Mouse (Mus musculus): Measurements from ENCODE around the gene Vsig10.
A peak's percentile ranks its signal among the peaks of the same experiment; 100 is the strongest.
"Not testable (repeated sequence)": the region's sequence is repeated elsewhere in the genome, so short reads cannot be mapped to it uniquely, and the experiment has no call there.

Vsig10 gene

DNA sequence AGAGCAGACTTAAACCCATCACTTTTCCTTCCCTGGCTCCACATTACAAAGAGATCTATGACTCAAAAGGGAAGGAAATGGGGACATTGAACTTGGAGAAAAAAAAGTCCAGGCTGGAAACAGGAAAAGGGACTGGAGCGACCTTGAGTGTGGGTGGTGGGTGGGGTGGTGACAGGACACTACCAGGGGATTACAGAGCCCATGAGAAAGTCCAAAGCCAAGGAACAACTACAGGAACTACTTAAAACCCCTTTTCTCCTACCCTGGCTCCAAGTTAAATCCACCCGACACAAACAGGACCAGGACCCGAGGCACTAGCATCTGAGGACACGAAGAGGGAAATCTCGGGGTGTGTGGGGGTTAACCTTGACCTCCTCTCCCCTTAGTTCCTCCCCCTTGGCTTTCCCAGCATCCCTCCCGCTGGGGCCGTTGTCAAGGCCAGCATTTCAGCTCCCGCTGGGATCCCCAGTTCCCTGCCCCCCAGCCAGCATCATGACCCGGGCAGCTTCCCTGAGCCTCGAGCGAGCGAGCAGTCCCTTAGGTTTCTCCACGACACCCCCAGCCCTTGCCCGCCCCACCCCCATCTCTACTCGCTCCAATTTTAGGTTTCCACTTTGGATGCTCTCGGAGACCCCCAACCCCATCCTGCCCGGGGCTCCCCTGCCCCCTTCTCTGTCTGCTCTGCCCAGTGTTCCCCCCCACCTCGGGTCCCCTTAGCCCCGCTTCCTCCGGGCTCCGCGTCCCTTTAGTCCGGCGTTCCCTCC, 37.7 kb downstream of the Vsig10 start:
- peak; percentile 58 to 73 for DNase-seq

DNA sequence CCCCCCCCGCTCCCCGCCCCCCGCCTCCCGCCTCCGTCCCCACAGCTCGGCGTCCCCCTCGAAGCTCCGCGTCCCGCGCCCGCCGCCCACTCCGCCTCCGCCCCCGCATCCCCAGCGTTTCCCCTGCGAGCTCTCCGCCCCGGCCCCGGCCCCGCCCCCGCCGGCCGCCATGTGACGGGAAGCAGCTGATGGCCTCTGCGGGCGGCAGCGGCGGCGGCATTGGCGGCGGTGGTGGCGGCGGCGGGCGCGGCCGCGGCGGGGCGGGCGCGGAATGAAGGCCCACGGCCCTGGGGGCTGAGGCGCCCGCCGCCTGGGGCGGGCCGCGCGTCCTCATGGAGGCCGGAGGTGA, 38.2 kb downstream of the Vsig10 start, which contains the start of gene Wsb2:
Wsb2 (plus strand) TSS at position 176 of the 349 bp plus-strand sequence.
- DNase-seq, result peak; percentile 88 to 89

DNA sequence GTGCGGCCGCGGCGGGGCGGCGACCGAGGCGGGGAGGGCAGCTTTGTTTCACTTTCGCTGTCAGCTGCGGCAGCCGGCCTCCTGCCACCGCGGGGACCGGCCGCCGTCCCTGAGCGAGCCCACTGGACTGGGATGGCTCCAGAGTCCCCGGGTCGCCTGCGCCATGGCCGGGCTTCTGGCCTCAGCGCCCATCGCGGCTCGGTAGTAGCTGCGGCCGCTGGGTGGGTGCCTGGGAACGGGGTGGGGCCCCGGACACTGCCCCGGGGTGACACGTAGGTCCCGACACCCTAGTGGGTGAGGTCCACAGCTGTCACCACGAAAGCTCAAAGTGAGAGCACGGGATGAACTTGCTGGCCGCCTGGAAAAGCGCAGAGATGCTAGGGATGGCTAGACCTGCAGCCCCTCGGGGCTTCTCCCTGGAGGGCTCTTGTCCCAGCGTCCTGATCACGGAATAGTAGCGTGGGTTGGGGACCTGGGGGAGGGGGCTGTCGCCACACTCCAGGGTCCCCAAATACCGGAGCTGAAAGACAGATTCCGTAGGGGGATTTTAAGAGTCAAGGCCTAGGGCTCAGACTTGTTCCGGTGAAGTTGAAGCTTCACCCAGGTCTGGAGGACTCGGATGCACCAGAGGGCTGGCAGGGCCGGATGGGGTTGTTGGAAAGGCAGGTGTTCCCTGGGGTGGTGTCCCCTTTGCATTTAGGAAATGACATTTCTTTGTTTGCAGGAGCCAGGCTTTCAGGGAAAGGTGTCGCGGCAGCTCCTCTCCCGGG, 38.8 kb downstream of the Vsig10 start:
- peak; percentile 35 to 47 for DNase-seq

DNA sequence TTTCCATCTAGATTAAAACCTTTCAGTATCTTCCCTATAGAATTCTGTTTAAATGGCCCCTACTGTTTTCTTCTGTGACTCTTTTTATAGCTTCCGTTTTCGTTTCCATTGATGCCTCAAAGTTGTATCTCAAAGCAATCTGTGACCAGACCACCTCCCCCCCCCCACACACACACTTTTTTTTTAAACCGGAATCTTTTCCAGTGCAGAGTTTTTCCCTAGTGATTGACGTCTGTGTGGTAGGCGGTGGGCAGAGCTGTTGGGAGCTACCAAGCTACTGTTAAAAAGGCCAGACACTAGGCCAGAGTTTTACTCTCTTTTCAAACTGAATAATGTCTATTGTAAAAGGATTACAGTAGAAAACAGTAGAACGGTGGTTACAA, 39.4 kb downstream of the Vsig10 start:
- DNase-seq, result no peak

DNA sequence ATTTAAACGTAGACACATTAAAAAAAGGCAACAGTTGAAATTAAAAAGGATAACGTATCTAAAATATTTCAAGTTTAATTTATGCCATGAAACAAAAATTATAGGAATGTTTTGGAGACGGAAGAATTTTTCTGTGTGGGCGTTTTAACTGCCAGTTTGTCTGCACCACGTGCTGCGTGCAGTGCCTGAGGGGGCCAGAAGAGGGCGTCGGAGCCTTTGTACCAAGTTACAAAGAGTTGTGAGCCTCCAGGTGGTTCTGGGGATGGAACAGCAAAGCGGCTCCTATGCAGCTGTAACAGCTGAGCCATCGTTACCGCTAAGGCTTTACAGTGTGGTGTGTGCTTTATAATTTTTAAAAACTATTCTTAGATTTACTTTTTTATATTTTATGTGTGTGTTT, 39.8 kb downstream of the Vsig10 start:
- peak; percentile 80 to 93 for DNase-seq

DNA sequence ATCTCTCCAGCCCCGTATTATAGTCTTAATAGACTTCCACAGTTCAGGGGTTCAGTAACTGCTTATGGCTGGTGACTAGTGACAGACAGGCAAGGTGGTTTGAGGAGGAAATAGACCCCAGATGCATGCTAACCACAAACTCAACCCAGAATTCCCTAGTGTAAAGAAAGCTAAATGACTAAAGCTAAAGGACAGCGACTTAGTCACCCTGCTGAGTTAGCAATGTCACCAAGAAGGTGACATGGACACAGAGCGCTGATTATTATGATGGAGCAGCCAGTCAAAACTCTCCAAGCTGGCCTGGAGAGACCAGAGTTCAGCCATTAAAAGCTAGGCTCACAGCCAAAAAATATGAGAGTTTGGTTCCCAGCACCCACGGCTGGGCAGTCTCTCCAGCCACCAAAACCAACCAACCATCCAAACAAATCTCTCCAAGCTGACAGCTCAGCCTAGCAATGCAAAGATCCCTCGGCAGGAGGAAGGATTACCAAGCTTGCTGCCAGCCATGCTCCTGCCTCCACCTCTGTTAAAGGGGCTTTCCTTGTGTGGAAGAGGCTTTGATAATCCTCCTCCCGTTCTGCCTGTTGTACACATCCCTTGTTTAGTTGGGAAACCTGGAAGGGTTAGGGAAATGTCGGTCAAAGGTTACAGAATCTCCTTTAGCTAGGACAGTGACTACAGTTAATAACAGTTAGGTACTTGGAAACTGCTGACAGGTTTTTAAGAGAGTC, 40.8 kb downstream of the Vsig10 start:
- DNase-seq, result no peak

DNA sequence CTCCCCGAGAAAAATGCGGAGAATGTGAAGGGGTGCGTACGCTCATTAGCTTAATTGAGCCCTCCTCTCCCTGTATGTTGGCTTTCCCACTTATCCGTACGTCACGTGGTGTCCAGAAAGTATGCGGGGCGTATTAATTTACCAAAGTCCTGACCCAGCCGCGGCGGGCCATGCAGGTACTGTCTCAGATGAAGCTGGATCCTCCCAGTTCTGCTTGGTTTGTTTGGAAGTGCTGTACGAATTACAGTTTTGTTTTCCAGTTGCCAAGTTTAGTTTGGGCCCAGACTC, 41.3 kb downstream of the Vsig10 start:
- no peak for DNase-seq

DNA sequence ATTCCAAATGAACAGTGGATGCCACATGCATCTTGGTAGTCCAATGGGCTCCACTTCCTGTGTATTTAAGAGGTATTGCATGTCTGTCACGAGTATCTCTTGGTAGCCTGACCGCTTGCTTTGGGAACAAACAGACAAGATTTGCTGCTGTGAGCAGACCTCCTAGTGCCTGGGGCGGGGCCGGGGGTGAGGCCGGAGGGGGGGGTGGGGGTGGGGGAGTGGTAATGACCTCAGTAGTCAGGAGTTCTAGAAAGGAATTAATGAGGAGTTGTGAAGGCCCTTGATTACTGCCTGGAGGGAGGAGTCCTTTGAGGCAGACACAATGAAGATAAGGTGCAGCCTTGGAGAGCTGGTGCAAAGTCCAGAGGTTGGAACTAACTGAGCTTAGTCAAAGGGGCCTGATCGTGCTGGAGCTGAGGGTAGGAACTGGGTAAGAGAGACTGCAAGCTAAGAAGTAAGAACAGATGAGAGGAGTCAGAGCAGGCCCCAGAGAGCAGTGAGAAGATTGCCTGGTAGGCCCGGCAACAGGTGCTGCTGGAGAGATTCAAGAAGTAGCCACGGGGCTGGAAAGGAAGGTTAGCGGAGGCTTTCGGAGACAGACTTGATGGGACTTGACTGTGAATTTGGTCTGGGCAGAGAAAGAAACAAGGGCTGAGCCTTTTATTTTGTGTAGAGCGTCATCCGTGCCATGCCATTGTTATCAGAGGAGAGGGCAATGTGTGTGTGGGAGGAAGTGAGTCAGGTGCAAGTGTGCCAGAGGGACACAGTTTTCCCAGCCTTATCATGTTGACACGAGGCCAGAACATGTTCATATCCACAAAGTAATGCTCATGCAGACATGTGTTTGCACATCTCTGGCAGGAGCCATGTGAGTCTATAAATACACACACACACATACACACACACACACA, 42.0 kb downstream of the Vsig10 start:
- no peak for DNase-seq

DNA sequence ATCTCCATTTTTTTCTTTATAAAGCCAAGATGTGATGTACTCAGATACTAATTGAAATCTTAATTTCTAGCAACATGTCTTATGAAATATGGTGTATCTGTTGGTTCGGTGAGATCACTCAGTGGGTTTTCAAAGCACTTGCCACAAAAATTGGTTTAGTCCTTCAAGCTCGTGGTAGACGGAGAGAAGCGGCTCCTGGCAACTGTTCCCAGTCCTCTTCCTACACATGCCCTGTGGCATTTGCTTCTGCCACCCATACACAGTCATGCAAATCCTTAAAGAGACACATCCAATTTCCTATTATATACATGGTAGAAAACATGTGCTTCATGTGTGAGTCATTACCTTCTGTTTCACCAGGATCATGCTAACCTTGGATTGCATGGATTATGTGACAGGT, 42.7 kb downstream of the Vsig10 start:
- DNase-seq, result no peak

DNA sequence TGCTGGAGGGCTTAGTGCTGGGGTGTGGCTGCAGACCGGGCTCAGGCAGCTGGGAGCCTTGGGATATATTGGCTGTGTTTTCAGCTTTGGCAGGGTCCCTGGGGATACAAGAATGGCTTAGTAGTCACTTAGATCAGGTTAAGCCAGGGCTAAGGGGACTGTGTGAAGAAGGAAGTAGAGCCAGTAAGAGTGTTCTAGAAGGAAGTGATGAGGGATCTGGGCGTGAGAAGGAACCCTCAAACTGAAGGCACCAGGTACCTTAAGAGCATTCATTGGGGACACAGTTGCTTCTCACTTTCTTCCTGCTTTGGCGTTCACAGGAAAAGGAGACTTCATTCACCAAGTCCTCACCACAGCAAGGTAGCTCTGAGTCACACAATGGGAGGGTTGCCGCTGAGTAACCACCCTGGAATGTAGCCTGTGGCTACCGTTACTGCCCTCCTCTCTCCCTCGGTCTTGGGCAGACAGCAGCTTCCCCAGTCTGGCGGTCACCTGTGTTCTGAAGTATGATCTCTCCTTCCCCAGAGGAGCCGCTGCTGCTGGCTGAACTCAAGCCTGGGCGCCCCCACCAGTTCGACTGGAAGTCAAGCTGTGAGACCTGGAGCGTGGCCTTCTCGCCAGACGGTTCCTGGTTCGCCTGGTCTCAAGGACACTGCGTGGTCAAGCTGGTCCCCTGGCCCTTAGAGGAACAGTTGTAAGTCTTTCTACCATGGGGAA, 44.3 kb downstream of the Vsig10 start:
- DNase-seq, result no peak

DNA sequence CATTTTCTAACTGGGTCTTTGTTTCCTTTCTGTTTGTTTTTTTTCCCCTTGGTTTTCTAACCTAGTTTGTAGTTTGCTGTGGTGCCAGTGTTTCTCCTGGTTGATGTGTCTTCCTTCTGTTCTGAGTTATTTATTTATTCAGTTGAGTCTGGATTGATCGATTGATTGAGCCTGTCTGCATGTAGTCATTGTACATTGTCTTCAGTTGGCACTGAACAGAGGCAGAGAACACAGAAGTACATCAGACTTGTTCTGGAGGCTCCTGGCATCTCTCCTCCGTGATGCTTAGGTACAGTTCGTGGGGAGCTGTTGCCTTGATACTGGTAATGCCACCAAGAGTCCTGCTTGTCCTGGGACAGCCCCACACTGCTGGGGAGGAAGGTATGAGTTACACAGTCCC, 45.9 kb downstream of the Vsig10 start:
- DNase-seq, result no peak

DNA sequence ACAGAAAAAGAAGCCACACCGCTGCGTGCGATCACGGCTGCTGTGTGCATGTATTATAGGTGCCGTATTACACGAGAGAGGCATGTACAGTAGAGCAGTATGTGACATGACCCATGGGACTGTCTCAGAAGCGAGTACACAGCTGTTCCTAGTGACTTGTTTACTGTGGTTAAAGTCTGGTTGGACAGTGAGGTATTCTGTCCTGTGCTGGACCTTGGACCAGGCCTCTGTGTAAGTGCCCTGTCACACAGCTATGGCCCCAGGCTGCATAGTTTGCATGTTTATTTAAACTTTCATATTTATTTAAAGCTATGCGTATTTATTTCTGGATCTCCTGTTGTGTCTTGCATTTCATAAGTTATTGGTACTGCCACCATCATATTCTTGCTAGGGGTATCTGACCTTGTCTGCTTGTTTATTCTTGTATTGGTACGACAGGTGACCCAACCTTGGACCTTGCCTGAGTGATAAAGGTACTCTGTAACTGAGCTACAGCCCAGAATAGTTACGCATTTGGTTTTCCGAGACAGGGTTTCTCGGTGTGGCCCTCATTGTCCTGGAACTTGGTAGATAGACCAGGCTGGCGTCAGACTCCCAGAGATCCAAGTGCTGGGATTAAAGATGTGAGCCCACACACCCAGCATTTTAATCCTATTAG, 47.1 kb downstream of the Vsig10 start:
- DNase-seq, result no peak

DNA sequence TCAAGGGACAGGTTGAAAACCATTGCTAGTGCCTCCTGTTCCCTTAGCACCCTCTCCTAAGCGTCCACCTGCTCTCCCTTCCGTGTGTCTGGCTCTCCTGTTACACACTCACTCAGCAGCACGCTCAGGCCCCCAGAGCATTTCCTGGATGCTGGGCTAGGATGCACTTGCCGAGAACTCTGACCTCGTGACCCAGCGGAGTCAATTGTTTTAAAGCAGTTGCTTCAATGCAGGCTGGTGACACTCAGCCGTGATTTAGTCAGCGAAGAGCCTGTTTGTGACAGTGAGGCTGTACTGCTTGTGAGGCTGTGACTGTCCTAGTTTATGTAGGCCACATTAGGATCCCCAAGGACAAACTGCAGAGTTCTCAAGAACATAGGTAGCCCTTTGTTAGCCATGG, 48.3 kb downstream of the Vsig10 start:
- no peak for DNase-seq

DNA sequence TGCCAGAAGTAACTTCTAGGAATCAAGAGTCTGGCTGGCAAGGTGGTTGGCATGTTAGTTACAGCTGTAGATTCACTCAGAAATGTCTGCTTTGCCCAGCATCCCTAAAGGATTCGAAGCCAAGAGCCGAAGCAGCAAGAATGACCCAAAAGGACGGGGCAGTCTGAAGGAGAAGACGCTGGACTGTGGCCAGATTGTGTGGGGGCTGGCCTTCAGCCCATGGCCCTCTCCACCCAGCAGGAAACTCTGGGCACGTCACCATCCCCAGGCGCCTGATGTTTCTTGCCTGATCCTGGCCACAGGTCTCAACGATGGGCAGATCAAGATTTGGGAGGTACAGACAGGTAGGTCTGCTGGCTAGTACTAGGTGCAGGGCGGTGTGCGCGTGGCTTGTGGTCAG, 51.7 kb downstream of the Vsig10 start:
- peak in 1 of 2 experiments; percentile 46 for DNase-seq

DNA sequence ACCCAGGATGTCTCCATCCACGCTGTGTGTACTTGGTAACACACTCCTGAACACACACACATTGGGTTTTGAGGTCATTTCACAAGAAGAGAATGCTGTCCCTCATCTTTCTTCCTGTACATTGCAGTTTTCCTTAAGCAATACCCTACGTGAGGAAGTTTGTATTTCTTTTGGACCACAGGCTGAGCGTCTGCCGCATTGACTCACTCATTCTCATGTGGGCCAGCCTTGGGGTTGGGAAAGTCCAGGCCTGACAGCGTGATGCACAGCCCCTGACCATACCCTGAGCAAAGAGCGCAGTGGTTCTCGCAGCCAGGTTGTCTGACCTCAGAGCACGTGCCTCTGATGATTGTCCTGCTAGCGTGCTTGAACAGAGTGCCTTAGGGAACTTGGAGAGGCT, 54.5 kb downstream of the Vsig10 start:
- DNase-seq, result no peak

DNA sequence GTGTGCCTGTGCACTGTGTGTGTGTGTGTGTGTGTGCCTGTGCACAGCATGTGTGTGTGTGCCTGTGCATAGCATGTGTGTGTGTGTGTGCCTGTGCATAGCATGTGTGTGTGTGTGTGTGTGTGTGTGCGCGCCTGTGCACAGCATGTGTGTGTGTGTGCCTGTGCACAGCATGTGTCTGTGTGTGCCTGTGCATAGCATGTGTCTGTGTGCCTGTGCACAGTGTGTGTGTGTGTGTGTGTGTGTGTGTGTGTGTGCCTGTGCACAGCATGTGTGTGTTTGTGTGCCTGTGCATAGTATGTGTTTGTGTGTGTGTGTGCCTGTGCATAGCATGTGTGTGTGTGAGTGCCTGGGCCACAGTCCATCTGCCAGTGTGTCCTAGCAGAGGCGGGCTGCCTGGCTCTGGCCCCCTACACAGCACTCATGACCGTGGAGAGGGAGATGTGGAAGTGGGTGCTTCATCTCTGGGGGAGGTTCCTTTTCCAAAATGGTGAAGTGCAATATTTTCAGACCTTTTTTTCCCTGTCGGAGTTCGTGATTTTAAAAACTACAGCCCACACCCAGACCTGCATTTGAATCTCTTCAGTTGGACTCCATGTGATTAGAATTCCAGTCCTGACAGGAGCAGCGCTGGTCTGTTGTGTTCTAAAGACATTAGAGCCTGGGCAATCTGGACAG, 55.6 kb downstream of the Vsig10 start:
- DNase-seq, result no peak

DNA sequence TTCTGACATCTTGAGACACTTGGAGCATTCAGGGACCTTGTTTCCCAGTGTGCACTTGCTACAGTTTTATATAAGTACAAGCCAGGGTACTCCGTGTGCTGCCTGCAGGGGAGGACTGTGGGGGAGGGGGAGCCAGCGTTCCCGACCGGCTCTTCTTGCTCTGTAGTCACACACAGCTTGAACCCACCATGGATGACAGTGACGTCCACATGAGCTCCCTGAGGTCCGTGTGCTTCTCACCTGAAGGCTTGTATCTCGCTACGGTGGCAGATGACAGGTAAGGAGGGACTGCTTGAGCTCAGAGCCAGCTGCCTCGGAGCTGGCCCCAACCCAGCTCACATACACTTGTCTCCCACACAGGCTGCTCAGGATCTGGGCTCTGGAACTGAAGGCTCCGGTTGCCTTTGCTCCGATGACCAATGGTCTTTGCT, 57.5 kb downstream of the Vsig10 start:
- no peak for DNase-seq

DNA sequence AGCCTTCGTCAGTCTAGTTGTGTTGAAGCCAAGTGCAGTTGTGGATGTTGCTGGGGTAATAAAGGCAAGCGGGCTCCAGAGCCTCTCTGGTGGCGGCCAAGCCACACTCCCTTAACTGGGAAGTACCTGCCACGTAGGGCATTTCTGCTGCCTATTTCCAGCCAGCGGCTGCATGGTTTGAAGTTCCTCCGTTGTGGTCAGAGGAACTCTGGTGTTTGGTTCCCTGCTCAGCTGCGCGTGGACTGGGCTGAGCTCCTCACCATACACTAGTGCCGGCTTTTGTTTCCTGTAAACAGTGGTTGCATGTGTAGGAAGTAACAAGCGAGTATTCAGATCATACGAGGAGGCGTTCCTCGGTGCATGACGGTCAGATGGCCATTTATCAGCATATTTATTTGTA, 58.8 kb downstream of the Vsig10 start:
- DNase-seq, result not testable (repeated sequence)

DNA sequence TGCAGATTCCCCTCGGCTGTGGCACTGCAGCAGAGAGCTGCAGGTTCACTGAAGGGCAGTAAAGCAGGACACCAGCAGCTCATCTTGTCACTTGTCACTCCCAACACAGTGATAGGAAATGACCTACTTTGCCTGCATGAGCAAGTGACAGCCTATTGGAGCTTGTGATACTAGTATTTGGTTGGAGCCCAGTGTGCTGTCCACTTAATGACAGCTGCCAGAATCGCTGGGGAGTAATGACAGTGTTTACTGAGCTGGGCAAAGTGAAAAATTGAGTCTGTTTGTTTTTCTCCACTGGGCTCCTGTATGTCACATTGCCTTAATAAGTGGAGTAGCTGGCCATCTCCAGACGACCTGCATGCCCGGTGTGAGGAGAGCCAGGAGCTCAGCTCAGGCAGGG, 61.3 kb downstream of the Vsig10 start:
- no peak for DNase-seq

DNA sequence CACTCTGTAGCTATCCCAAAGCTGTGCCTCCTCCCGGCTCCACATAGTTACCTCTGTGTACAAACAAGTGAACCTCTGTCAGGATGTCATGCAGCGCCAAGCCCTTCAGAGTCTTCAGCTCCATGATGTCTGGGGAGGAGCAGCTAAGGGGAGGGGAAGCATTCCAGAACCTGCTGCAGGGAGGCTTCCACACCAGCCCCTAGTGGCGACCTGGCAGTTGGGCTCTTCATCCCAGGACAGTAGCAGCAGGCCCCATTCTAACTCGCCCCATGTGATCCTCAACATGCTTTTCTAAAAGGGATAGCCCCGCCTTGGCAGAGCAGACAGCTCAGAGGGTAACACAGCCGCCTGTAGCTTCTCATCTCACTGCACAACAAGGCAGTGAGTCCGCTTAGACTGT, 62.9 kb downstream of the Vsig10 start:
- no peak for DNase-seq

DNA sequence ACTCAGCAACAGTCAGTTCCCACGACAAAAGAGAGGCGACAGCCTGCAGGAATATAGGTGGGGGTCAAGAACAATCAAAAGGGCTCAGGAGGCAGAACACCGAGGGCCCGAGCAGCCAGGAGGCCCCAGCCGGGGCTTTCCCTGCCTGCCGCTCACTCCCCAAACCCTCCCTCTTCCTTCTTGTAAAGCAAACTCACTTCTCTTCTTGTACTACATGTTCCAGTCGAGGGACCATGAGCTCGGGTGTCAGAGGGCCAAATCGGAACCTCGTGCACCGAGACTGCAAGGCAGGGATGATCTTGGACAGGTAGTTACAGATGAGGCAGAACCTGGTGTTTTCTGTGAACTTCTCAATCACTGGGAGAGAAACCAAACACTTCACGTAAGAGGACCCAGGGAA, 64.3 kb downstream of the Vsig10 start:
- DNase-seq, result no peak
